In the genomic region with DNA sequence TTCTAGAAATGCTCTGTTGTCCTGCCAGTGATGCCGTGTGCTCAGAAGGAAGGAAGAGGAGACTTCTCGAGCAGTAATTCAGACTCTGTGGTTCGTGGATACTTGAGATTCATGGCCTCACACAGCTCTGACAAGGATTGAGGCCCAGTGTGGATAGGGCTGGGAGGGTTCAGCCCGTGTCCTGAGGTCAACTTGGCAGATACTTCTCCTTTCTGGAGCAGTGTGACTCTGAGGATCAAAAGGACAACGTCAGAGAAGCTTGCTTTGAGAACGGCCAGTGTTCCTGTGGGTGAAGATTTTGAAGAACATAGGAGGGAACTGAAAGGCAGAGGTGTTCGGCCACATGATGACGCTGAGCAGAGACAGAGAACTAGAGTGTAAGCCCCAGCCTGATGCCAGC, we compare ENCODE assay signal across 15 mouse cellular contexts.
DNase-seq lines count a peak whose midpoint lies in the region; TF ChIP-seq lines count a peak whose summit lies in the region.
"Had no signal": no experiment of that assay in that cellular context is flagged by ENCODE, and none has a peak within 500 bp of the region (broad histone marks: within the 10 kb centered on the region; RNA-seq: fewer than 3 reads in every experiment).

No protein-coding gene starts in this region.

- no peaks in the 10 kb centered on the region for H3K79me2 ChIP-seq in macrophage (ENCODE audit: inconsistent target)

- H3K27me3 ChIP-seq in spleen, adult 2 months (ENCODE audit: control insufficient read depth, insufficient read depth, low read length), result no peaks in the 10 kb centered on the region
- no peaks in the 10 kb centered on the region for H3K27me3 ChIP-seq in splenic B cell, adult 2 months (ENCODE audit: control insufficient read depth, insufficient read depth, low read length, poor library complexity, severe bottlenecking)
- H3K27me3 ChIP-seq: heart, embryonic 12.5 days; intestine, embryonic 15.5 days; limb, embryonic 13.5 days had no signal

- no peak for TF ChIP-seq POLR2A in spleen, adult 2 months (IDR thresholded peaks at IDR 0.05; ENCODE audit: low read depth, low read length)

- WGBS in spleen, adult 2 months, result 18% methylated on average over 8 of the region's 8 CpGs
- under 1% methylated on average over 8 of the region's 8 CpGs for WGBS in macrophage (ENCODE audit: missing documents)

- peak overlapping the region; percentile 48 for H3K27ac ChIP-seq in spleen, adult 2 months (ENCODE audit: insufficient read depth, low read length)
- peak overlapping the region; percentile 81 for H3K27ac ChIP-seq in macrophage
- H3K27ac ChIP-seq: intestine, embryonic 15.5 days; limb, embryonic 13.5 days had no signal

- H3K4me1 ChIP-seq in spleen, adult 2 months (ENCODE audit: control insufficient read depth, insufficient read depth, insufficient read length), result peaks cover 13% of the 10 kb centered on the region; the same call in 1 of the 2 replicates
- H3K4me1 ChIP-seq: intestine, embryonic 15.5 days had no signal

- peak; percentile 21 for DNase-seq in gastrocnemius, adult 18-20 months (ENCODE audit: low spot score)
- DNase-seq in gastrocnemius, postnatal 10 days, result no peak
- DNase-seq in spleen, adult 2 months (ENCODE audit: low read depth in 1 of 2, low spot score in 2 of 2), result no peak
- DNase-seq in spleen, postnatal 14 days (ENCODE audit: low spot score in 2 of 2), result no peak
- peak; percentile 59 for DNase-seq in splenic B cell, adult 2 months (ENCODE audit: low read depth, low spot score)
- no peak for DNase-seq in layer of hippocampus, adult 9-11 months
- DNase-seq in left cerebral cortex, adult 9 months (ENCODE audit: low spot score in 2 of 2), result no peak
- DNase-seq: cerebellum, adult 11 months; kidney, postnatal 25 days; midbrain, embryonic 14.5 days; thymus, postnatal 14 days had no signal

- TF ChIP-seq CTCF in spleen, adult 2 months (IDR thresholded peaks at IDR 0.05; ENCODE audit: extremely low read depth, insufficient read depth, insufficient read length, insufficient replicate concordance), result no peak

- H3K4me3 ChIP-seq in spleen, adult 2 months (ENCODE audit: extremely low read depth, insufficient read depth, insufficient read length), result no peak overlapping the region
- H3K4me3 ChIP-seq in macrophage (ENCODE audit: inconsistent target), result no peak overlapping the region
- H3K4me3 ChIP-seq: heart, embryonic 12.5 days; intestine, embryonic 15.5 days; limb, embryonic 13.5 days had no signal

- no peaks in the 10 kb centered on the region for H3K36me3 ChIP-seq in spleen, adult 2 months (ENCODE audit: control insufficient read depth, insufficient read depth, low read length)
- H3K36me3 ChIP-seq in macrophage (ENCODE audit: inconsistent target), result no peaks in the 10 kb centered on the region
- H3K36me3 ChIP-seq in splenic B cell, adult 2 months (ENCODE audit: control insufficient read depth, insufficient read depth, low read length, poor library complexity, severe bottlenecking), result no peaks in the 10 kb centered on the region
- H3K36me3 ChIP-seq: heart, embryonic 12.5 days; intestine, embryonic 15.5 days; limb, embryonic 13.5 days had no signal

Comparison
In these comparisons a context has a peak if more than half of its experiments do, and no peak if none do; other contexts are left out.
1. DNase-seq: peak in gastrocnemius, adult 18-20 months (single experiment) and splenic B cell, adult 2 months (single experiment); none in gastrocnemius, postnatal 10 days (single experiment), spleen, adult 2 months (0 of 2), spleen, postnatal 14 days (0 of 2), layer of hippocampus, adult 9-11 months (single experiment) and left cerebral cortex, adult 9 months (0 of 2).